Mouse (Mus musculus) layer of hippocampus, adult 9-10 months (tissue): Measurements from ENCODE around the gene Sgms2.
"Not testable (repeated sequence)": the region's sequence is repeated elsewhere in the genome, so short reads cannot be mapped to it uniquely, and the experiment has no call there.

Experiments
- DNase-seq: peaks from one replicate; pipeline ENCODE4 v3.0.0; 2022; ENCODE audit warnings: low spot score

Gene Sgms2

DNA sequence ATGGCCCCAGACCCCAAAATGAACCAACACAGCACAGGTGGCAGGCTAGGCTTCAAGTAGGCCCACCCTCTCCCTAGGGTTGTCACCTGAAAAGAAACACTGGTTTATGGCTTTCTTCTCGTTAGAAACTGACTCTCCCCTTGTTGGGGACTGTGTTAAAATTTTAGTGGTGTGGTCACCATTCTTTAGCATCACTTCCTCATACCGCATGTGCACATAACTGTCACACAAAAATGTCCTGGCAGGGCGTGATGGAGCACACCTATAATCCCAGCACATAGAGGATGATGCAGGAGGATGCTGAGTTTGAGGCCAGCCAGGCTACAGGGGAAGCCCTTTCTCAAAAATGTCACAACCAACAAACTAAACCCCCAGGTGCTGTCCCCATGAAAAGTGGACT is 133.6 kb downstream of the Sgms2 start:
- no peak for DNase-seq

DNA sequence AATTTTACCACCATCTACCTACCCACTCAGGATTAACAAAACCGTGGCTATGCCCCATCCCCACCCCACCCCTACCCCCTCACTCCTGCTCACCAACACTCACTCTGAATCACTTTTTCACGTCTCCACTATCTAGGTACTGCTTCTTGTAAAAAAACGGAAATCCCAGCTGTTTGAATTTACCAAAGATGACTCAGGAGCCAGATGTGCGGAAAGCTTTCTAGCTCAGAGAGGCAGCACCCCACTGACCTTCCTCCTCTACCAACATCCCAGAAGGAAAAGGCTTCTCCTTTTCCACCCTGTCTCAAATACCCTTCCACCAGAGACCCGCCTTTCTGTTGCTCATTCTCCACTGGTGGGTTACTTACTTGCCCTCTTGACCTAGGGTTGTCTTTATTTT is 135.2 kb downstream of the Sgms2 start:
- DNase-seq, result no peak

DNA sequence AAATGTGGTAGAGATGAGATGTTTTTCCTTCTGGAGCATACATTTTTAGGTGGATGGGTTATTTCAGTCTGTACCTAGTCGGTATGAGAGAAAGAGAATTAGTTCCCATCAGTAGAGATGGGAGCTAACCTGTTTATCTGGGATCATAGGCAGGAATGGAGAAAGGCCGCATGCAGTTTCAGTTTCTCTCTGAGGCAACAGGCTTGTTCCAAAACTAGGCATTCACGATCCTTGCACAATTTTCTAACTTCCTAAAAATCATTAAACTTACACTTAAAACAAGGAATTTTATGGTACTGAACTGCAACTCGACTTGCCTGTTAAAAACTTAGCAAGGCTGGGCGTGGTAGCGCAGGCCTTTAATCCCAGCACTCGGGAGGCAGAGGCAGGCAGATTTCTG is 140.7 kb downstream of the Sgms2 start:
- DNase-seq, result no peak

DNA sequence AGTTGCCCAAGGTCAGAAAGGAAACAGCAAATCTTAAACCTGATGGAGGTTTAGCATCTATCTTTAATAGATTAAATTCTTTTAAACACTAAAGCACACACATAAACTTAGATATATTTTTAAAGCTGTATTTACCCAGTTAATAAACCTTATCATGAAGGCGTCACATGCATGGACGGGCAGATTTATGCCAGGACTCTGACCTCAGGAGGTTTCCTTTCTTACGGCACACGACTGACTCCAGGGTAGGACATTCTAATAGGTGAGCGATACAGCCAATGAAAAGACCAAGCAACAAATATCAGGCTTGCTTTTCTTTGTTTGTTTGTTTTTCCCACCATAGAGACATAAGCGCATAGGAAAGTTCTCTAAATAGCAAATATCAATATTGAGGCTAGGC is 142.2 kb downstream of the Sgms2 start:
- no peak for DNase-seq

DNA sequence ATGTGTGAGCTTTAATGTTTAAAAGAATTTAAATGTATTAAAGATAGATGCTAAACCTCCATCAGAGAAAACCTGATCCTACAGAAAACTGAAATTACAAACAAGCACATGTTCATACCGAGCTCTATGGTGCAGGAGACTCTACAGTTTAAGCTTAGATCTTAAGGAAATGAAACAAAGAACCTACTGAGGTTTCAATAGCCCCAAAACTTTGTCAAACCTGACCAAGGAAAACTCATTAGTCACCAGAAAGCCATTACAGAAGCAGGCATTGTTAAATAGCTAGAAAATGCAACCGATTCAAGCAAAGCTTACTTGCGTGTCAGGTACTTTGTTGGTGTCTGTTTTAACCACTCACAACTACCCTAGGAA is 142.6 kb downstream of the Sgms2 start:
- no peak for DNase-seq

DNA sequence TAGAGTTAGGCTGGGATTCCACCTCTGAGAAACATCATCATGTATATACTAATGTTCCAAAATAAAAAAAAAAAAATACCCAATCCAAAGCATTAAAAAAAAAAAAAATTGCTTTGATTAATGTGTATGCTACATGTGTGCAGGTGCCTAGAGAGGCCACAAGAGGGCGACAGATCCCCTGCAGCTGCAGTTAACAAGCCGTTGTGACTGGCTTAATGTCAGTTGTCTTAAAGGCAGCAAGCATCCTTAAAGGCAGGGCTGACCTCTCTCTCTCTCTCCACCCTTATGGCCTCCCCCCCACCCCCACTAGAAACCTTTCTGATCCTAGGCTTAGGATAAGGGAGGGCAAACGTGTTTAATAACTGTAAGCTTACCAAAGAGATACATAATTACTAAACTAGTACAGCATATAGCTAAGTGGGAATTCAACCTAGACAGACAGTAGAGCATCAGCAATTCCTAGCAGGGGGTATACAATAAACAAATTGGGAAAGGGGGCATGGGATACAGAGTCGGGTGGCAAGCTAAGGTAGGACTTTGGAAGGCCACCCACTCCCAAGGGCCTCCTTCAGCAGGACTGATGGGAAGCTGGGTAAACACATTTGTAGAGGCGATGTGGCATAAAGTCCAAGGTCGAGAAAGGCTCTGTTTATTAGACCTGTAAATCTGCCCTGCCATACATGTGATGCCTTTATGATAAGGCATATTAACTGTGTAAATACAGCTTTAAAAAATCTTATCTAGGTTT is 143.2 kb downstream of the Sgms2 start:
- no peak for DNase-seq

DNA sequence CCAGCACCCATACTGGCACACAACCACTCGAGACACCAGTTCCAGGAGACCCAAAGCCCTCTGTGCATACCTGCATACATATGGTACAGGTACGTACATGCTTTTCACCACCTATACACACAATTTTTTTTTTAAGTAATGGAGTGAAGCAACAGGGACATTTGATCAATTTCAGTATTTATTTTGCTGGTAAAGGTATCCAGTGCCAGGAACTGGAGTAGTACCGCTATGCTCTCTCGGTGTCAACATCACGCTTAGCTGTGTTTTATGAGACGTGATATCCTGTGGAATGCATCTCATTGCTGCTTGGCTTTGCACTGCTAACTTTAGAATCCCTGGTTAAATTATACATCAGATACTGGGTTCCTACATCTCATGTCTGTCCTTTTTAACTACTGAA is 145.3 kb downstream of the Sgms2 start:
- no peak for DNase-seq

DNA sequence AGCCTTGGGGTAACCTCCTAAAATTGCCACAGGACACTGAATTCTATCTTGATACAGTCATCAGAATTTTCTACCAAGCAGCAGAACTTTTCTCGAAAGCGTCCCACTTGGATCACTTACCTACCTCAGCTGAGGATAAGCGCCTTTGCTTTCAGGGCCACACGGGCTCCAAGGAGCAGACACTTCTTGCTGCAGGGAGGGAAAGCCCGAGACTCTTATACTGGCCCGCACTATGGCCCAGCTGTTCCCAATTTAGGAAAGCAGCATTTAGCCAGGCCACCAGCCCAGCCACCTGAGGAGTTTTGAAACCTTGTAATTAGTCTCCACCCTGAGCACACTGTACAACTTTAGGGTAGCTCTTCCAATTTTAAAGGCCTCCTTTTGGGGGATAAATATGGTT is 147.9 kb downstream of the Sgms2 start:
- DNase-seq, result no peak

DNA sequence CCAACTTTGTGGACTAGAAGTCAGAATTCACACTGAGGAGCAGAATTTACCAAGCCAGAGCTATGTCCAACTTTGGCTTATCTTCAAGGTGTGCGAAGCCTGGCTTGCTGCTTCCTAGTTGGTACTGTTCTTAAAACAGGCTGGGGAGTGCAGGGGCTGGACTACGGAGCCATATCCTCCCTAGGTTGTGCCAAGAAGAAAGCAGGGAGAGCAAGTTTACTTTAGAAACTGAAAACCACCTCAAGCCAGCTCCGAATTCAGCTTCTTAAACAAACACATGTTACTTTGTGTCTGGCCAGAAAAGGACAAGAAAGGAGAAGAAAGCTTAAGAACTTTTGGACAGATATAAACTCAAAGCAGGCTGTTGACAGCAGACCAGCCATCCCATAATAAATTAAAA is 150.3 kb downstream of the Sgms2 start:
- DNase-seq, result no peak

DNA sequence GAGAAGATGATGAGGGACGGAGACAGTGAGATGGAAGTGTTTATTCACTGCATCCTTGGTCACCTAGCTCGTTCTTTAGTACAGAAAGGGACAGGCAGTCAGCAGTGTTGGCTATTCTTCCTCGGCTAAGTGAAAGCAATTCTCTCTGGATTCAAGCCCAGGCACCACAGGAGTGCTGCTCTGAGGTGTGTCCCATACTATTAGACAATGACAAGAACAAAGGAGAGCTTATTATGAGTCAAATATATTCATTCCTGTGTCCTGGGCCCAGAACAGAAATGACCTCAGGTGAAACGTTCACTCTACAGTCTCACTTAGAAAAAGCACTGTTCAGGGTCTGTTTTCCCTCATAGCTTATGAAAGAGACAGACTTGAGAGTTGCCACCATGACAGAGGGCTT is 151.9 kb downstream of the Sgms2 start:
- no peak for DNase-seq

DNA sequence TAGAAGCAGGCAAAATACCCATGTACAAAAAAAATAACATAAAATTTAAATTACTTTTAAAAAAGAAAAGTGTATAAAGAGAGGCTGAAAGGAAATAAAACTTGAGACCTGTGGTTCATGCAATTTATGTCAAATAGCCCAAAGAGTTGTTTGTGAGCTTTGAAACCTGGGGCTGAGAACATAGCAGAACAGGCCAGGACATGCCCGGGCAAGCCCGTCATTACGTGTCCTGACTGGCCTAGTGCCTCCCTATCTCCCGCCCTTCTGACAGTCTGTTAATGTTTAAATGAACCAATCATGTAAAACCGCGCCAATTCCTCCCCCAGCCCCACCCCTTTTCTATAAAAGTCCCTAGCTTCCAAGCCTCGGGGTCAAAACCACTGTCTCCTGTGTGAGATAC is 153.5 kb downstream of the Sgms2 start:
- not testable (repeated sequence) for DNase-seq

DNA sequence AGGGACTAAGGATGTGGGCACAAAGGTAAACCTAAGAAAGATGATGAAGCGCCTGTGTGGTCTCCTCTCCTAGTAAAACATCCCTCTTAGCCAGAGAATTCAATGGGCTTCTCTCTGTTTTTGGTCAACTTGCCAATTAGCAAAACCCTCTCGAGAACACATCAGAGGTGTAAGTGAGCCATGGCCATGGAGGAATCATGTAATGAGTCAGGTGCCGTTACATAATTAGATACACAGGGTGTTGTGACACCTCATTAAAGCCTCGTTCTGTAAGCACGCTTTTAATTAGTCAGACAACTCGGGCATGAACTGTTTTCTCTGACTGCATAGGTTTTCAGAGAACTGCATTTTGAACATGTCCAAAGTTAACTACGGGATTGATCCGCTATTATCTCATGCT is 154.6 kb downstream of the Sgms2 start:
- DNase-seq, result no peak

DNA sequence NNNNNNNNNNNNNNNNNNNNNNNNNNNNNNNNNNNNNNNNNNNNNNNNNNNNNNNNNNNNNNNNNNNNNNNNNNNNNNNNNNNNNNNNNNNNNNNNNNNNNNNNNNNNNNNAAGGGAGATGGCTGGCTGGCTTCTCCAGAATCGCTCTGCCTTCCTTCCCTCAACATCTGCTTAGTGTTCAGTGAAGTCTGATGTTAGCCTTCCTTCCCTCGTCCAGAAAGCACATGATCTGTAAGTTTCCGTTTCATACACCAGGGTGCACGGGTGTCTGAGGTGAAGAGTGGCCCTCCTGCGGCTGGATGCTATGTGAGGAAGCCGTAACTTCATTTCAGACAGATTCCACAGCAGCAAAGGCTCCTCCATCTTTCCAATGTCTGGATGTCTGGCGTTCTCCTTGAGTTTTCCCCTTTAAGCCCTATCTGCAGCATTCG is 156.1 kb downstream of the Sgms2 start:
- DNase-seq, result no peak

DNA sequence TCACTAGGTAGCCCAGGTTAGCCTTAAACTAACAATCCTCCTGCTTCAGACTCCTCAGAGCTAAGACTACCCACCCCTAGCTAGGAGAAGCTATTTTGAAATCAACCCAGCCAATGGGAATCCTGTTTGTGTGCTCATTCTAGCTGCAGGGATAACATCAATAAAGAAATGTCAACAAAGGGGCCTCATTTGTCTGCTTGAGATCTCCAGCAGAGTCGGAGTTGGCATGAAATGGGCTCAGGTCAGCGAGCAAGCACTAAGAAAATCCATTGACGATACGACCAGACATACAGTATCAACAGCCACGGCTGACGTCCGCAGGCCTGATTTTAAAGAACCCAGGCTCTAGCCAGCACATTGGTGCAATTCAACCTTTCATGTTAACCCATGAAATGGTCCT is 164.0 kb downstream of the Sgms2 start:
- DNase-seq, result no peak

DNA sequence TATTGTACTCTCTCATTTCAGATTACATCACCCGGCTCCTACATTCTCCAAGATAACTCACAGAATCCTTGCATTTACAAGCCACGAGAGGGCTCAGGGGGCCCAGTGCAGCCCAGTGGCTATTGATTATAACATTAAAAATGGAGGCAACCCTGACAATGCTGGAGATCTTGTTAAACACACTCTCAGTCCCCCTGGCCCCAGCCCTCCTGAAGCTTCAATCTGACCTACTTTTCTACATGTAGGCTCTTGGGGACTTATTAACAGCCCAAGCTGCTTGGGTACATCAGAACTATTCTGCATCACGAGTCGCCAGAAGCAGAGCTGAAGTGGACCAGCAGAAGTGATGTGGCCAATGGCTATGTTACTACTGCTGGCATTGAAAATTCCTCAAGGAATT is 164.6 kb downstream of the Sgms2 start:
- DNase-seq, result no peak

DNA sequence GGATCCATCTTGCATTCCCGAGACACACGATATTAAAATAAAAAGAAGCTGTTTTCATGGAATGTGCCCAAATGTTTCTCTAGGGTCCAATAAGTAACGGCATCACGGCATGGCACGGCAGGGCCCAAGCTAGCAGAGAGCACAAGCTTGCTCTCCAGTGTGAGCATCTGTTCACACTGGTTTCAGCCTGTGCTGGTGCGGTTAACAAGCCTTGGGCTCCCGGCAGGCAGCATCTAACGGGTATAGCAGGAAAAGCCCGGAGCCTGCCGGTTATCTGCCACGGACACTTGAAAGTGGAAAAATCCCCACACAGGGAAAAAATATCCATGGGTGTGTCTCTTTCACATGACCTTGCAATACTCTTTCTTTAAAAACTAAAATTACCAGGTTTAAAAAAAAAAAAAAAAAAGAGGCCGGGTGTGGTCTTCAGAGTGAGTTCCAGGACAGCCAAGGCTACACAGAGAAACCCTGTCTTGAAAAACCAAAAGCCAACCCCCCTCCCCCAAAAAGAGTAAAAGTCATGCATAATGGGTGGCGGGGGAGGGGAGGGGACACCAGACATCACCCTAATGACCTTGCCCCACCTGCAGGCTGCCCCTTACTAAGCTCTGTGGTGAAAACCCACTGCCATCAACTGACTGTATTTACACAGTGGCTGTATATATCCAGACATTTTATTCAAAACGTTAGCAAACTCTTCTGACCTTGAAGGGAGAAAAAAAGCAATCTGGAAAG is 169.0 kb downstream of the Sgms2 start:
- no peak for DNase-seq

DNA sequence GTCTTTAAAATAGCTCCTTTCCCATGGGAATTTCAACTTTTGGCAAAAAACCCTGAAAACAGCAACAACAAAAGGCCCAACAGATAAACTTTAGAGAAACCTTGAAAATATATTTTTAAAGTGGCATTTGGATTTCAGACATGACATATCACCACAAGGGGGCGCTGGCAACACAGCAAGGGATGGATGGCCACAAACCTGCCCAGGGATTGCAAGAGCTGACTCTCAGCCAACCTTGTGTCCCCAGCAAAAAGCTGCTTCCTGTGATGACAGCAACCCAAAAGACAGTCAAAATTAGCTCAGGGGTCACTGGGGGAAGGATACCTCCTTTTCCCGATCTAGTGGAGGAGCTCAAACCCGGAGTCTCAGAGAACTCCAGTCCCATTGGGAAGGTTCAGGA is 171.0 kb downstream of the Sgms2 start:
- peak; percentile 49 for DNase-seq

DNA sequence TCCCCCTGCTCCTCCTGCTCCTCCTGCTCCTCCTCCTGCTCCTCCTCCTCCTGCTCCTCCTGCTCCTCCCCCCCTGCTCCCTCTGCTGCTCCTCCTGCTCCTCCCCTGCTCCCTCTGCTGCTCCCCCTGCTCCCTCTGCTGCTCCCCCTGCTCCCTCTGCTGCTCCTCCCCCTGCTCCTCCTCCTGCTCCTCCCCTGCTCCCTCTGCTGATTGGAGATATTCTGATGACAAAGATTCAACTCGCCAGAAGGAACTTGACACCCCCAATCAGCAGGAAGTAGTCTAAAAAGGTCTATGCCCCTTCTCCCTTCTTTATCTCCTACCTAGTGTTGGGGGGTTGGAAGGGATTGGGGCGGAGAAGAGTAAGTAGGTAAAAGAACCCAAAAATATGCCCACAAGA is 173.0 kb downstream of the Sgms2 start:
- DNase-seq, result no peak

DNA sequence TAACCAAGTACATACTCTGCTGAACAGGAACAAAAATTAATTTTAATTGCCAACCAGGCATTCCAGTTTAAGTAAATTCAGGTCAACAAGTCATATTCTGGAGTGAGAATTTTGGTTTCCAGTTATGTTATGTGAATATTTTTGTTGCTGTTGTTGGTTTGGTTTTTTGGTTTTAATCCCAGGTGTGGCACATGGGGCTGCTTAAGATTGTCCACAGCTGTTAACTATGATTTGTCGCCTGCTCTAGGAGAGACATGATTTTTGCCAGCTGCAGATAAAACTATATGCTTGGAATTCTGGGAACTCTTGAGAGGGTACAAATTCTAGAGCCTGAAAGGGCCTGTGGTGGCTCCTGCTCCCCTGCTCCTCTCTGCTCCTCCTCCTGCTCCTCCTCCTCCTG is 174.1 kb downstream of the Sgms2 start:
- DNase-seq, result no peak

DNA sequence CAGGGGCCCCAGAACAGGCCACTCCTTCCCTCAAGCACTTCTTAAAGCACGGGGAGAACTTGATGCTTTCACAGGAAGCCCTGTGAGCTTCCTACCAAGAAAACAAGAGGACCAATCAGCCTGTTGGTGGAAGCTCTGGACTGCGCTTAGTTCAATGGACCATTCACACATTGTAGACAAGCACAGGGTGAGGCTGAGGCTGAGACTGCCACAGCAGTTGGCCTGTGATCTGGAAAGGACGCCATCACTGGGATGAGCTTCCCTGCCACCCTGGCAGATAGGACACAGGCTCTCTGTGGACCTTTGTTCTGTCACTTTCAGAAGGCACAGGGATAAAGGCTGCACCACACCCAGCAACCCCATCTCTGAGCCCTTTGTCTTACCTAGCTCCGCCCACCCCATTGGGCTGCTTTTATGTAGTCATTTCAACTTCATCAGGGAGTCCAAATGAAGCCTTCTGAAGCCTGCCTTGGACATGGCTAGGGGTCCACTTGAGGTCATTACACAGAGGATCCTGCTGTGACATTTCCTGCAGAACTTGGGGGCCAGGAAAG is 175.2 kb downstream of the Sgms2 start:
- DNase-seq, result no peak

DNA sequence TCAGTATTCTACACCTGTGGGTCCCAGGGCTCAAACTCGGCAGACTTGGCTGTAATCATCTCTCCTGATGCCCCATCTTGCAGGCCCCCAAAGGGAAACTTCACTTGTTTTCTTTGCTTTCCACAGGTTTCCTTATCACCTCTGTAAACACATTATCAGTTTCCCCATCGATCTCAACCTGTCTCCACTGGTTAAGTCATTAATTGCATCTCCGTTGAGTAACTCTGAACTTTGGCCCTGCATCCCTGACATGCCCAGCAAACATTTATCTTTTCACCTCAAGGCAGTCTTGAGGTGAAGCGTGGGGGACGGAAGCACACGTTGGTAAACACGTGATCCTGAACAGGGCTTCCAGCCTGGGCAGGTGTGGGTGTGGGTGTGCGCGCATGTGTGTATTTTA is 178.9 kb downstream of the Sgms2 start:
- no peak for DNase-seq

DNA sequence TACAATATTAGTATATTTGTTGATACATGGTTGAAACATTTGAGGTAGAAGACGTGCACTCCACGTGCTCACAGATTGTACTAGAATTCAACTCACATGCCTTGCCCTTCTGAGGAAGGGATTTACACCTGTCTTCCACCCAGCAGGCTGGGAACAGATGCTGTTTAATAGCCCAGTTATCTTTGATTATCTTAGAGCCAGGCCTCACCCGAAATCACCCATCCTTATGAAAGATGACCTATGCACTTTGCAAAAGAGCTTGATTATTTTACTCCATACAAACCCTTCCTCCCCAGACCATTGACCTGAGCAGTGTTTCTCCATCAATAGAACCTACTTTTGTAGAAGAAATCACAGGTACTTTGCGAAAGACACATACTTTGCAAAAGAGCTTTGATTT is 180.6 kb downstream of the Sgms2 start:
- DNase-seq, result no peak

DNA sequence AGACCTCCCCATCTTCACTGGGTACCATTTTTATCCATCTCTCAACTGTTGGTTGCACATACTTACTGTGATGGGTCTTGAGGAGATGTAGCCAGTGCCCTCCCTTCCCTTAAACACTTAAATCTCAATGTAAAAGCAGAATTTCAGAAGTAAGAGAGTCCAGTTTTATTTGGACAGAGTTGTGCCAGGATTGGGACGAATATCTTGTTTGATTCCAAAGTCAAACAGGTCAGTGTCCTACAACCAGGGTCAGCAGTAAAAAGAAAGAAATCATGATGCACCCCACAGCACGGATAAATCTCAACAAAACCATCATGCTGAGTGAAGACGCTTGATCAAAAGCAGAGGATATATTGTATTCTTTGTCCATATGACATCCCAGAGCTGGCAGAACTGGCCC is 183.4 kb downstream of the Sgms2 start:
- no peak for DNase-seq

DNA sequence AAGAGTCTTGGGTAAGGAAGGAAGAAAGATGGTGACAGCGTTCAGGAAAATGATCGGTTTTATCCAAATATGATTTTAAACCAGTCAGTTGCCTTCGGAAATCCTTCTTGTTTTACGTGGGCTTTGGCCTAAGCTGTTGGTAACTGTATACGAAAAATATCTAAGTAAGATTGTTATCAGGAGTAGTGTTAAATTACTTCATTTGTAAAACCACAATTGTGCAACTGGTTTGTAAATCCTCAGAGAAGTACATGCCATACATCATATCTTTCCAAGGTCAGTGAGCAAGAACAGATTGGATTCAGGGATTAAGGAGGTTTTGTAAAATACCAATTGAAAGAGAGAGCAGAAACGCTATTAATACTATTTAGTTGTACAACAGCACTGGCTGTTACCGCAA is 185.0 kb downstream of the Sgms2 start:
- no peak for DNase-seq
